Mouse (Mus musculus): ENCODE results near the gene Ptpn14.

DNA sequence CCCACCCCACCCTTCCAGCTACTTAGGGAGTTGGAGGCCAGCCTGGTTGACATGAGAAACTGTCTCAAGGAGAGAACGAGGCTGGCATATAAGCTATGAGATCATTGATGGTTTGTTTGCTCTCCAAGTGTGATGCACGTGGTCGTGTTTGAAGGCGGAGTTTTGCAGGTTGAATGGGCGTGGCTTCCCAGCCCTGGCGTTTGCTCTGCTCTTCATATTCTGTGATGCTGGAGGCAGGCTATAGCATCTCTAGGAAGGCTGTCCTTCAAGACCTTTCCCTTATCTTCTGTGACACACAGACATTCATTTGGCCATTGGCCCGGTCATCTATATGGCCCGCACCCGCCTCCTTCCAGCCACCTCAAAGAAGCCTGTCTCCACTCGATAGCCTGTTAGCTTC, 39.1 kb downstream of the Ptpn14 start:
- TF ChIP-seq CTCF (IDR thresholded peaks at IDR 0.05): no peak
- TF ChIP-seq POLR2A (IDR thresholded peaks at IDR 0.05; ENCODE audit: insufficient read depth, low read depth, low read length): no peak
